Mouse (Mus musculus) gastrocnemius, postnatal 4 days (tissue): ENCODE measurements around the gene Hist1h4c. TPM values are rescaled to one million over a fixed set of nuclear protein-coding genes. Genes with fewer than 3 reads are reported as not detected.

Experiments
- microRNA-seq: library from miRNA; unstranded; fragments of <30 nt; microRNA quantifications from one replicate; pipeline ENCODE4 v1.2.0, GENCODE M21; 2021
- total RNA-seq, 2 experiments: library from RNA; stranded (reverse); gene quantifications; 2 replicates each; pipeline ENCODE4 v1.2.3; 2021

Hist1h4c gene
- total RNA-seq, 2 experiments from 2014 or later = 206 to 241 TPM

Small RNA genes within 50 kb of the gene (microRNA-seq; reads per million reads assigned to microRNA genes)
- gene Gm44314 (not detected), gene Gm44350 (not detected)

Other genes starting within 250 kb of the Hist1h4c start
- gene Btn1a1, start 232.6 kb downstream of the Hist1h4c start, total RNA-seq = not detected
- under 1 TPM in 1 of 2 experiments, not detected in 1; 0.23 TPM for gene Btn2a2, start 209.6 kb downstream of the Hist1h4c start, total RNA-seq
- gene Hist1h4h, start 167.4 kb downstream of the Hist1h4c start, total RNA-seq = 100 to 1,000 TPM; 761 to 939 TPM
- 100 to 1,000 TPM; 329 to 395 TPM for gene Hist1h2af, start 164.5 kb downstream of the Hist1h4c start, total RNA-seq
- gene Hist1h3g, start 163.0 kb downstream of the Hist1h4c start, total RNA-seq = 100 to 1,000 TPM; 100 to 143 TPM
- 10 to 100 TPM; 18.5 to 24.9 TPM for gene Hist1h2bh, start 155.1 kb downstream of the Hist1h4c start, total RNA-seq
- 100 to 1,000 TPM in 1 of 2 experiments, 10 to 100 TPM in 1; 92.1 to 134 TPM for gene Hist1h3f, start 154.4 kb downstream of the Hist1h4c start, total RNA-seq
- 100 to 1,000 TPM; 613 to 773 TPM for gene Hist1h4f, start 146.8 kb downstream of the Hist1h4c start, total RNA-seq
- gene Hist1h1d, start 145.2 kb downstream of the Hist1h4c start, total RNA-seq = 10 to 100 TPM; 34.6 to 45.9 TPM
- 100 to 1,000 TPM; 232 to 273 TPM for gene Hist1h3e, start 136.1 kb downstream of the Hist1h4c start, total RNA-seq
- 10 to 100 TPM; 63.6 to 92.7 TPM for gene Hist1h2ae, start 127.2 kb downstream of the Hist1h4c start, total RNA-seq
- 100 to 1,000 TPM; 491 to 581 TPM for gene Hist1h2bg, start 127.1 kb downstream of the Hist1h4c start, total RNA-seq
- 100 to 1,000 TPM; 240 to 292 TPM for gene Hist1h2bf, start 124.3 kb downstream of the Hist1h4c start, total RNA-seq
- 10 to 100 TPM; 51.6 to 79.2 TPM for gene Hist1h2ad, start 124.1 kb downstream of the Hist1h4c start, total RNA-seq
- 10 to 100 TPM; 55.2 to 69.3 TPM for gene Hist1h3d, start 122.7 kb downstream of the Hist1h4c start, total RNA-seq
- gene Hist1h4d, start 116.9 kb downstream of the Hist1h4c start, total RNA-seq = 100 to 1,000 TPM; 302 to 338 TPM
- gene Hist1h2be, start 77.3 kb downstream of the Hist1h4c start, total RNA-seq = 10 to 100 TPM; 40.8 to 47.6 TPM
- 100 to 1,000 TPM; 307 to 345 TPM for gene Hist1h1e, start 75.9 kb downstream of the Hist1h4c start, total RNA-seq
- gene Hist1h2ac, start 14.5 kb downstream of the Hist1h4c start, total RNA-seq = 10 to 100 TPM; 12.7 to 14.2 TPM
- gene Hist1h2bc, start 14.3 kb downstream of the Hist1h4c start, total RNA-seq = 10 to 100 TPM; 71.7 to 84.0 TPM
- 1 to 10 TPM; 1.3 to 1.6 TPM for gene Hist1h1t, start 2.6 kb downstream of the Hist1h4c start, total RNA-seq
- gene Hfe, start 12.4 kb upstream of the Hist1h4c start, total RNA-seq = 1 to 10 TPM; 5.9 to 6.6 TPM
- 100 to 1,000 TPM; 462 to 585 TPM for gene Hist1h1c, start 40.4 kb upstream of the Hist1h4c start, total RNA-seq
- 100 to 1,000 TPM; 162 to 207 TPM for gene Hist1h3c, start 47.1 kb upstream of the Hist1h4c start, total RNA-seq
- 100 to 1,000 TPM; 215 to 270 TPM for gene Hist1h2bb, start 48.3 kb upstream of the Hist1h4c start, total RNA-seq
- 100 to 1,000 TPM; 390 to 456 TPM for gene Hist1h2ab, start 52.7 kb upstream of the Hist1h4c start, total RNA-seq
- gene Hist1h3b, start 53.8 kb upstream of the Hist1h4c start, total RNA-seq = 100 to 1,000 TPM; 433 to 519 TPM
- gene Hist1h4b, start 58.6 kb upstream of the Hist1h4c start, total RNA-seq = 100 to 1,000 TPM; 298 to 366 TPM
- 100 to 1,000 TPM; 369 to 391 TPM for gene Hist1h4a, start 62.8 kb upstream of the Hist1h4c start, total RNA-seq
- gene Hist1h3a, start 63.9 kb upstream of the Hist1h4c start, total RNA-seq = 100 to 1,000 TPM; 353 to 457 TPM
- 100 to 1,000 TPM; 271 to 321 TPM for gene Hist1h1a, start 65.2 kb upstream of the Hist1h4c start, total RNA-seq
- gene Trim38, start 71.5 kb upstream of the Hist1h4c start, total RNA-seq = not detected
- gene Slc17a2, start 108.5 kb upstream of the Hist1h4c start, total RNA-seq = under 1 TPM in 1 of 2 experiments, not detected in 1; 0.31 TPM
- under 1 TPM; 0.17 to 0.18 TPM for gene Slc17a3, start 141.0 kb upstream of the Hist1h4c start, total RNA-seq
- gene Slc17a1, start 169.3 kb upstream of the Hist1h4c start, total RNA-seq = not detected
- gene Slc17a4, start 216.6 kb upstream of the Hist1h4c start, total RNA-seq = not detected
- gene Hist1h2ba, start 235.7 kb upstream of the Hist1h4c start, total RNA-seq = not detected
- gene Hist1h2aa, start 236.0 kb upstream of the Hist1h4c start, total RNA-seq = not detected